Mouse (Mus musculus): ENCODE measurements at regions not wholly inside any gene's neighbourhood (a gene's known extent, or its start where the extent isn't known, plus 50 kb on each side); places are given as distances from the start of the nearest gene placed in this dataset.

GRCm38 (mm10) chr7:31455775-31456174 is 80.4 kb downstream of the Scgb1b3 start:
- Histone ChIP-seq H3K27ac (no peak overlapping the region), H3K4me1 (no peaks in the 10 kb centered on the region), H3K36me3 (replicated peaks) (no peaks in the 10 kb centered on the region), H3K27me3 (ENCODE audit: poor library complexity, severe bottlenecking) (no peaks in the 10 kb centered on the region), H3K4me3 (no peak overlapping the region), H3K9me3 (peaks cover 57% of the 10 kb centered on the region)
- WGBS = 53% methylated on average over 8 of the region's 8 CpGs
- DNase-seq (ENCODE audit: extremely low spot score, low spot score) = no peak

All from forebrain, embryonic 10.5 days (tissue).